Mouse (Mus musculus): ENCODE measurements around the gene Gabra6.

- TF ChIP-seq POLR2A (IDR thresholded peaks at IDR 0.05; ENCODE audit: control insufficient read depth, extremely low read depth, insufficient read depth, low read length, poor library complexity) = no peak
- TF ChIP-seq CTCF (IDR thresholded peaks at IDR 0.05; ENCODE audit: borderline replicate concordance, control insufficient read depth, extremely low read depth, insufficient read depth, low read length, poor library complexity) = no peak
These were observed 14.8 kb downstream of the Gabra6 start for GRCm38 (mm10) chr11:42306095-42306494.
